Mouse (Mus musculus) myocyte (in vitro differentiated cells): ENCODE measurements around the gene Ifitm10.
"Not testable (repeated sequence)": the region's sequence is repeated elsewhere in the genome, so short reads cannot be mapped to it uniquely, and the experiment has no call there.

Experiments used
- CEBPB ChIP-seq: IDR thresholded peaks from 2 replicates; pipeline ENCODE4 v1.6.1; 2011; ENCODE audit warnings: mild to moderate bottlenecking, moderate library complexity; ENCODE audit not compliant: poor library complexity, insufficient read depth, severe bottlenecking
- MAX ChIP-seq: IDR thresholded peaks from one replicate; pipeline ENCODE4 v1.6.1; 2011; ENCODE audit warnings: low read depth, mild to moderate bottlenecking, control low read depth
- MYOD1 ChIP-seq, 3 experiments: IDR thresholded peaks; one replicate each; pipeline ENCODE4 v1.6.1; 2011; ENCODE audit warnings: control low read depth in 2 of 3, low read depth in 2 of 3, mild to moderate bottlenecking in 2 of 3, moderate library complexity in 1 of 3; ENCODE audit not compliant: insufficient read length in 2 of 3, control insufficient read depth in 1 of 3
- MYOG ChIP-seq, 3 experiments: IDR thresholded peaks; one replicate each; pipeline ENCODE4 v1.6.1; 2011; ENCODE audit warnings: control low read depth in 2 of 3, low read depth in 2 of 3, mild to moderate bottlenecking in 2 of 3; ENCODE audit not compliant: insufficient read length in 2 of 3, control insufficient read depth in 1 of 3, insufficient read depth in 1 of 3
- POLR2A ChIP-seq: IDR thresholded peaks from one replicate; pipeline ENCODE4 v1.6.1; 2011; ENCODE audit warnings: low read depth, mild to moderate bottlenecking, control low read depth, moderate library complexity; ENCODE audit not compliant: insufficient read length
- REST ChIP-seq: IDR thresholded peaks from one replicate; pipeline ENCODE4 v1.6.1; 2011; ENCODE audit warnings: mild to moderate bottlenecking, control low read depth, moderate library complexity; ENCODE audit not compliant: insufficient read depth, insufficient read length
- SRF ChIP-seq: IDR thresholded peaks from one replicate; pipeline ENCODE4 v1.6.1; 2011; ENCODE audit warnings: low read depth; ENCODE audit not compliant: control insufficient read depth, insufficient read length
- TCF12 ChIP-seq: IDR thresholded peaks from one replicate; pipeline ENCODE4 v1.6.1; 2011; ENCODE audit warnings: mild to moderate bottlenecking, control low read depth; ENCODE audit not compliant: poor library complexity, insufficient read depth, severe bottlenecking
- TCF3 ChIP-seq: IDR thresholded peaks from one replicate; pipeline ENCODE4 v1.6.1; 2011; ENCODE audit warnings: low read depth, control low read depth; ENCODE audit not compliant: insufficient read length
- USF1 ChIP-seq: IDR thresholded peaks from one replicate; pipeline ENCODE4 v1.6.1; 2011; ENCODE audit warnings: low read depth, mild to moderate bottlenecking, control low read depth, moderate library complexity

DNA sequence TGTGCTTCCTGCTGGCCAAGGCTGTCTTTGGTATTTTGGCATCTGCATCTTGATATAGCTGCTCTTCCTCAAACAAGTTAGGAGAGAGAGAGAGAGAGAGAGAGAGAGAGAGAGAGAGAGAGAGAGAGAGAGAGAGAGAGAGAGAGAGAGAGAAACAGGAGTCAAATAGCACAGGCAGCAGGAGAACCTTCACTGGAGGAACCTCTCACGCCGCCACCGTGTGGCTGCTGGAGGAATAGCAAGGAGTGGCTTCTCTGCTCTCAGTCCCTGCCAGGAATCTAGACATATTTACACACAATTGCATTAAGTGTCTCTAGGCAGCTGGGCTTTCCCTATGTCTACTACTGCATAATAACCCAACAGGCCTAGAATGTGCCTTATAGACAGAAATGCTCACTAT is 95.4 kb downstream of the Ifitm10 start:
- TF ChIP-seq USF1; MAX; MYOD1 (IDR thresholded peaks at IDR 0.05; ENCODE audit: control insufficient read depth in 1 of 3, insufficient read length in 2 of 3, low read depth in 2 of 3); POLR2A; SRF; TCF12; MYOG (IDR thresholded peaks at IDR 0.05; ENCODE audit: control insufficient read depth in 1 of 3, insufficient read depth in 1 of 3, insufficient read length in 2 of 3, low read depth in 2 of 3); TCF3; CEBPB; REST: not testable (repeated sequence)
